Mouse (Mus musculus): ENCODE results near the gene Plekhm1.
"Not testable (repeated sequence)": the region's sequence is repeated elsewhere in the genome, so short reads cannot be mapped to it uniquely, and the experiment has no call there.

Plekhm1 gene

DNA sequence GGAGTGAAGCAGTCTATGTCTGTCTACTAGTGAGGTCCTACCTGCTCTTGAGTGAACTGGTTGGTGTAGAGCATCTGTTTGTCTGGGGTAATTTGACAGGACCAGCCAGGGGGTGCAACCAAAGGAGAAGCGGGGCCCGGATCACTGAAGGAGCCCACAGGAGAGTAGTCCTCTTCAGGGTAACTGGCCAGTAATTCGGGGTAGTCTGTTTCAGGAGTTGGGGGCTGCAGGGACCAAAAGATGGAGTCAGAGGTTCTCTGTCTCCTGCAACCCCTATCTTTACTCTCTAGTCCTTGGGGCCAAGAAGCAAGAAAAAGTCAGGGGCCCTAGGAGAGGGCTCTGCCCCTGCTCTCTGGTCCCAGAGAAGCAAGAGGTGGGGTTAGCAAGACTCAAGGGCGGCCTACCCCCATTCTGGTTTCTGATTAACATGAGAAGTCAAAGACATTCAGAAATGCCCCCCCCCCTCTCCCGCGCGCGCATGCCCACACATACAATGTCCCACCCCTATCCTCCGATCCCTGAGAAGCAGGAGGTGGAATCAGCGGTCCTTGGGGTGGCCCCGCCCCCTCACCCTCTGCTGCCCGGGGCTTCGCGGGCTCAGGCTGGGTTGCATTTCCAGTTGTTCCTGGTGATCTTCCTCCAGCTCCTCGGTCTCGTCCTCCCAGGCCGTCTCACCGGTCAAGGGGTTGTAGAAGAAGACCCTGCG lies 72.9 kb downstream of the Plekhm1 start:
- DNase-seq (ENCODE audit: low spot score): no peak

- no peak for DNase-seq (ENCODE audit: low spot score)
Measured at GRCm38 (mm10) chr11:103338671-103339070, 73.8 kb downstream of the Plekhm1 start.

- DNase-seq (ENCODE audit: low spot score): no peak
Measured at GRCm38 (mm10) chr11:103338119-103338518, 74.4 kb downstream of the Plekhm1 start.

DNA sequence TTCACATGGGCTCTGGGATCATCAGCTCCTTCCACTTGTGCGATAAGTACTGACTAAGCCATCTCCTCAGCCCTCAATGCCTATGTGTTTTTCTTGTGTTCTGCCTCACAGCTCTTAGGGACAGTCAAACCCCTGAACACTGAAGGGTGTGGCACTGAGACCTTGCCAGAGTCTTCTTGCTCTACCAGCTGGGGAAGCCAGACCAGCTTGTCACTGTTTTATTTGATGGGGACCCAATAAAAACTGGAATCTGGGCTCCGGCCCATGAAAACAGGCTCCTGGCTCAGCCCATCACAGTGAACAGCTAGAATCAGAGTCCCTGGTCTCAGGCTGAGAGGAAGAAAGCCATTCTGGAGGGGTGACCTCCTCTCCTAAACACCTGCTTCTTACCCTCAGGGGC lies 75.3 kb downstream of the Plekhm1 start:
- DNase-seq (ENCODE audit: low spot score): no peak

DNA sequence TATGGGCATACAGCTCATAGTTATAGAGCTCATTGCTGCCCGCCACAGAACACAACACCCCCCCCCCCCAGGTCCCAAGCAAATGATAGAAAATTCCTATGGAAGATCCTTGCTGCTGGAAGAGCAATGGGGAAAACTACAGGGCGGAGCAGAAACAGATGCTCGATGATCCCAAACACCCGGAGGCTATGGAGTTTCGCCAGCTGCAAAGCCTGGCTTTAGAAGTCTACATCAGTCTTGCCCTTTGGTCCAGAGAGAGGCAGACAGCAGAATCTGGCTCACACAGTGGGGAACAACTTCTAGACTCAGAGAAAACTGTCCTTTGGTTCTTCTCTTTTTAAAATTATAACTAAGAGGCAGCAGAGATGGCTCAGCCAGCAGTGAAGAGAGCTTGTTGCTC lies 76.9 kb downstream of the Plekhm1 start:
- no peak for DNase-seq (ENCODE audit: low spot score)

GRCm38 (mm10) chr11:103334925-103335324 lies 77.6 kb downstream of the Plekhm1 start:
- no peak for DNase-seq (ENCODE audit: low spot score)

DNA sequence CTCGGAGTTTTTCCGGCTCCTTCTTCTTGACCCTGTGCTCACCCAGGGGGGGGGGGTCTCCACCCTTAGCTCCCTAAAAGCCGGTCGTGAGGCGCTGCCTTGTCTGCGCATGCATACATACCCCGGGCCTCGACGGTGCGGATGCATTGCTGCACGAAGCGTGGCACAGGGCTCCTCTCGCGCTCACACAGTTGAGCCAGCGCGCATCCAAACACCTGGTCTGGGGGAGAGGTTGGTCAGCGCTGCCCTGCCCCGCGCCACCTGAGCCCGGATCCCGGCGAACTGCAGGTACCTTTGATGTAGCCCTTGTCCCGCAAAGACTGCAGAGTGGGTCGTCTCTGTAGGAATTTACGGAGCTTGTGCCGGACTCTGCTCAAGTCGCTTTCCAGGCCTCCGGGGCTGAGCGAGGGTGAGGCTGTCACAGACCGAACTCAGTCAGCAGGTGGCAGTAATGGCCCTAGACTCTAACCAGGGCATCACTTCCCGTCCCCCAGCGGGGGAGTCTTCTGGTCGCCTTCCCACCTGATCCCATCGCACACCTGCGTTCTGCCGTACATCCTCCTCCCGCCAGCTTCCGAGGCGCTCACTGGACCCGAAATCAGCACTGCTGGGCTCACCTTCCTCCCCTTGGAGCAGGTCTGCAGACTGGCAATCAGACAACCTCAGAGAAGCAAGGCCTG lies 78.6 kb downstream of the Plekhm1 start:
- DNase-seq (ENCODE audit: low spot score): no peak

DNA sequence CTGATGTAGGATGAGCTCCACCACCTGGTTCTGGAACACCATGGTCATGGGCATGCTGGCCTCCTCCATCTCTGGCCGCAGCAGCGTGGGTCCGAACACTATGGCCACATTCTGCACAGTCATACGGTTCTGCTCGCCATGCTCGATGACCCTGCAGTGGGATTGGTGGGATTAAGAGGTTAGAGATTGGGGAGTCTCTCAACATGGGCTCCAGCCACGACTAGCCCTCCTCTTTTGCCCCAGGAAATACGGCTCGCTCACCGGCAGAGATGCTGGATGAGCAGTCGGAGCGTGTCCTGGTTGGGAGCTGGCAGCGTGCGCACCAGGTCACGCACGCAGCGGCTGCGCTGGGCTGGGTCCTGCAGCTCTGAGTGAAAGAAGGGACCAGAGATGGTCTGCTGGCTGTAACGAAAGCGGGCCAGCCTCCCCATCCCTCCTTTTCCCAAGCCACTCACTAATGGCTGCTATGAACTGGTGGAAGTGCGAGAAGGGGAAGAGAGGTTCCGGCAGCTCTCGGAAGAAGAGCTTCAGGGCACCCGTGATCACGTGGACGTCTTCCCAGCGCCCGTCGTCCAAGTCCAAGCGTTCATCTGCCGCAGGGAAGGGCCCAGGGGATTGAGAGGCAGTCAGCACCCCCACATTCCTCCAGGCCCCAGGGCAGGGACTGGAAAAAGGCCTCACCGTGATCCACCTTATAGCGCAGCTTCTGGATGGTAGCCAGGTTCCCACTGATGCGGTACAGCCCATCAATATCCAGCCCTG lies 79.4 kb downstream of the Plekhm1 start:
- no peak for DNase-seq (ENCODE audit: low spot score)

- DNase-seq (ENCODE audit: low spot score): peak; percentile 80
Measured at GRCm38 (mm10) chr11:103332186-103332889, 80.1 kb downstream of the Plekhm1 start.

DNA sequence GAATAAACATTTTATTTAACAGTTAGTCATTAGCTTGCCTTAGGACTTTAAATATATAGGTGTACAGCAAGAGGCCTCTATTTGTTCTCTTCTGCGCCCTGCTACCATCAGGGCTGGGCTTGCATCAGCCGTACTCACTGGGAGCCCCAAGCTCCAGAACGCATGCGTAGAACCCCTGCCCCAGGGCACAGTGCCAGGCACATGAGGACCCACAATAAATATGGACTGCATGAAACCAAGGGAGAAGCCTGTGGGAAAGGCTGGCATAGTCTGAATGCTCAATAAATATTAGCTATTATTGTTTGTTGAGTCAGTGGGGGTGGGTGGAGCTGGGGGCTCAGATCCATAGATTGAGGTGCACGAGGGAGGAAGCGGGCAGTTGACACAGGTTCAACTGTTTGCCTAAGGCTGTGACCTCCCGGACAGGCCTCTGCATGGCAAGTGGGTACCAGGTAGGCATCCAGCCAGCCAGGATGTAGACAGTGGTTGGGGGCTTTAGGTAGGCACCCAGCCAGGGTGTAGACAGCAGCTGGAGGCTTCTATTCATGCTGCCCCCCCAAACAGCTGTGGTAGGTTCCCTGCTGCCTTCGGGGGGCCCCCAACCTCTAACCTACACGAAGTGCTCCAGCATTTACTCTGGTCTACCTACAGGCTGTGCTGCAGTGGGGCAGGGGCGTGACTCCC lies 80.8 kb downstream of the Plekhm1 start:
- no peak for DNase-seq (ENCODE audit: low spot score)

- DNase-seq (ENCODE audit: low spot score): no peak
Measured at GRCm38 (mm10) chr11:103330651-103331319, 81.7 kb downstream of the Plekhm1 start.

- DNase-seq (ENCODE audit: low spot score): peak; percentile 79
Measured at GRCm38 (mm10) chr11:103326950-103327349, 85.5 kb downstream of the Plekhm1 start.

DNA sequence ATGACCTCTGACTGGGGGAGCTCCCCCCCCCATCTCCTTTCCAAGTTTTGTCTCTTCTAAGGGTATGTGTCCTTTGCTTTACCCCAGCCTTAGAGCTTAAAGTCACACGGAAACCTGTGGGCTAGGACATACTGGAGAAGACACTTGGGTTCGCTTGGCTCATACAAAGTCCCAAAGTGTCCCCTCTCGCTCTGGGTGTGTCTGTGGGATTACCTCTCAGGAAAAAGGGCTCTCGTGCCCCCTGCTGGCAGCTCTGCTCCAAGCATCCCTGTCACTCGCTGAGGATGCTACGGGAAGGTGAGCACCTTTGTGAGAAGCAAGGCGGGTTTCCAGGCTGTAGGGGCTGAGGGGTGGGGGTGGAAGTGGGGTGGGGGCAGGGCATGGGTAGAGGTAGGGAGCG lies 87.3 kb downstream of the Plekhm1 start:
- peak; percentile 66 for DNase-seq (ENCODE audit: low spot score)

GRCm38 (mm10) chr11:103324723-103325122 lies 87.8 kb downstream of the Plekhm1 start:
- no peak for DNase-seq (ENCODE audit: low spot score)

DNA sequence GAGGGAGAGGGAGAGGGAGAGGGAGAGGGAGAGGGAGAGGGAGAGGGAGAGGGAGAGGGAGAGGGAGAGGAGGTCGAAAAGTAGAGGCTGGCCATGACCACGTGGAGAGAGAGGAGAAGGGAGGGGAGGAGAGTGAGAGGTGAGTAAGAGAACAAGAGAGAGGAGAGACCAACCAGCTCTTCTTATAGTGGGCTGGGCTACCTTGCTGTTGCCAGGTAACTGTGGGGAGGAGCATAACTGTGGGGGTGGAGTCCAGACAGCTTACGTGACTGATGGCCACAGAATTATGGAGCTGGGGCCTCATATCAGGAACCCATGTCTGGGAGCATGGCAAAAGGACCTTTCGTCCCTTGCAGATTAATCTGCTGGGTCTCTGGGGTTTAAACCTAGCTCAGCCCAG lies 89.7 kb downstream of the Plekhm1 start:
- not testable (repeated sequence) for DNase-seq (ENCODE audit: low spot score)

- DNase-seq (ENCODE audit: low spot score): no peak
Measured at GRCm38 (mm10) chr11:103320646-103321045, 91.8 kb downstream of the Plekhm1 start.

GRCm38 (mm10) chr11:103320196-103320595 lies 92.3 kb downstream of the Plekhm1 start:
- DNase-seq (ENCODE audit: low spot score): no peak

GRCm38 (mm10) chr11:103318042-103318441 lies 94.4 kb downstream of the Plekhm1 start:
- no peak for DNase-seq (ENCODE audit: low spot score)

DNA sequence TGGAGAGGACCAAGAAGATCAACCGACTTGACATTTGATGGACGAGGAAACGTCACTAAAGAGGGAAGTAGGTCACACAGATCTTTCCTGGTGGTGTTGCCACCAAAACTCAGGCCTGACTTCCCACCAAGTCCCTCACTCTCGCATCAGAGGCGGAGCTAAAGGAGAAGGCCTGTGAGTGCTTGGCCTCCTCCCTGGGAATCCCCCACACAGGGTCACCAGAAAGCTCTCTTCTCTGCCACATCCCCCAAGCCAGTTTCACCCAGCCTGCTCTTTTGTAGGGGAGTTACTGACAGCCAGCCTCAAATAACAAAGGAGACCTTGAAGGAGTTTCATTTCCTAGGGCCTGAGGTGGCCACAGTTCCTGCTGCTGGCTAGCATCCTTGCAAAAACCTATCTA lies 97.1 kb downstream of the Plekhm1 start:
- no peak for DNase-seq (ENCODE audit: low spot score)

GRCm38 (mm10) chr11:103314736-103315374 lies 97.6 kb downstream of the Plekhm1 start:
- DNase-seq (ENCODE audit: low spot score): no peak

All from ovary, postnatal 14 days (tissue).